Mouse (Mus musculus) ES-E14 (cell line): ENCODE results near the gene Trp53. TPM values are rescaled to one million over a fixed set of nuclear protein-coding genes. Genes with fewer than 3 reads are reported as not detected.
A peak's percentile ranks its signal among the peaks of the same experiment; 100 is the strongest.

Experiments used
- DNase-seq: peaks from one replicate; pipeline ENCODE4 v3.0.0-alpha.2; 2013; ENCODE audit warnings: low read depth, low spot score
- H3K27ac ChIP-seq: 2 replicates; pipeline ENCODE4 v1.5.1; 2012; ENCODE audit warnings: low read depth, mild to moderate bottlenecking, low read length, moderate library complexity, mixed read lengths; ENCODE audit not compliant: poor library complexity, insufficient read depth, severe bottlenecking
- H3K36me3 ChIP-seq: 2 replicates; pipeline ENCODE4 v1.6.1; 2012; ENCODE audit warnings: mild to moderate bottlenecking, low read length, moderate library complexity, mixed read lengths; ENCODE audit not compliant: control insufficient read depth, poor library complexity, insufficient read depth, severe bottlenecking
- H3K4me1 ChIP-seq, 2 experiments: fragments of 150-350 bp in 1 of 2; sonication (generic) in 1 of 2; 2 replicates each; pipeline ENCODE4 v1.6.1; 2012; ENCODE audit warnings: low read length in 2 of 2, mild to moderate bottlenecking in 1 of 2, mixed read lengths in 1 of 2; ENCODE audit not compliant: control insufficient read depth in 2 of 2, insufficient read depth in 2 of 2, poor library complexity in 1 of 2
- H3K4me3 ChIP-seq, 2 experiments: fragments of 150-350 bp in 1 of 2; sonication (generic) in 1 of 2; 2 replicates each; pipeline ENCODE4 v1.5.1; 2012; ENCODE audit warnings: low read length in 2 of 2, low read depth in 1 of 2, mild to moderate bottlenecking in 1 of 2, mixed read lengths in 1 of 2; ENCODE audit not compliant: insufficient read depth in 1 of 2, poor library complexity in 1 of 2, severe bottlenecking in 1 of 2
- H3K9ac ChIP-seq: 2 replicates; pipeline ENCODE4 v1.6.1; 2012; ENCODE audit warnings: low read depth, mild to moderate bottlenecking, low read length, mixed read lengths; ENCODE audit not compliant: poor library complexity, insufficient read depth, severe bottlenecking
- H3K9me3 ChIP-seq: fragments of 150-350 bp; sonication (generic); 2 replicates; pipeline ENCODE4 v1.6.1; 2012; ENCODE audit warnings: low read depth, mild to moderate bottlenecking, low read length; ENCODE audit not compliant: control insufficient read depth, insufficient read depth
- CHD2 ChIP-seq: IDR thresholded peaks from 2 replicates; pipeline ENCODE4 v1.6.1; 2014; ENCODE audit warnings: mild to moderate bottlenecking, low read depth, low read length, inconsistent platforms
- HCFC1 ChIP-seq: IDR thresholded peaks from 2 replicates; pipeline ENCODE4 v1.6.1; 2012; ENCODE audit warnings: low read length, inconsistent platforms, borderline replicate concordance; ENCODE audit not compliant: insufficient read depth
- MAFK ChIP-seq: IDR thresholded peaks from 2 replicates; pipeline ENCODE4 v1.6.1; 2014; ENCODE audit warnings: mild to moderate bottlenecking, low read depth, low read length, inconsistent platforms; ENCODE audit not compliant: insufficient read depth
- ZC3H11A ChIP-seq: IDR thresholded peaks from 2 replicates; pipeline ENCODE4 v1.6.1; 2012; ENCODE audit warnings: low read depth, mild to moderate bottlenecking, inconsistent platforms, low read length, borderline replicate concordance
- ZNF384 ChIP-seq: IDR thresholded peaks from 2 replicates; pipeline ENCODE4 v1.6.1; 2012; ENCODE audit warnings: low read depth, low read length, inconsistent platforms
- in situ Hi-C, 2 experiments: fragments of 600-800 bp; cut with MboI; formaldehyde crosslinking; loops; one replicate each; pipeline ENCODE4 v1.15.1; 2025; ENCODE audit warnings: low sequenced_read_pairs in 2 of 2, inconsistent platforms in 1 of 2; ENCODE audit not compliant: unreplicated experiment in 2 of 2
- total RNA-seq: library from RNA; depleted of rRNA; stranded (reverse); fragments of 300-350 nt; gene quantifications from 2 replicates; pipeline ENCODE4 v1.2.3, GENCODE M21; 2012

The Trp53 gene
- total RNA-seq, 1 experiment: 105 TPM

- no peak overlapping the region for H3K9ac ChIP-seq
- DNase-seq: no peak
- in situ Hi-C loops: no loop called here
- no peaks in the 10 kb centered on the region for H3K36me3 ChIP-seq
- H3K4me1 ChIP-seq: peaks cover 22 to 26% of the 10 kb centered on the region in 2 experiments
- TF ChIP-seq MAFK (no peak), ZNF384 (no peak), ZC3H11A (no peak), CHD2 (no peak), HCFC1 (no peak)
- no peak overlapping the region for H3K4me3 ChIP-seq
- no peaks in the 10 kb centered on the region for H3K9me3 ChIP-seq
- no peak overlapping the region for H3K27ac ChIP-seq
Observed at GRCm38 (mm10) chr11:69603516-69603915, 23.4 kb downstream of the Trp53 start.

GRCm38 (mm10) chr11:69604347-69604746, 24.2 kb downstream of the Trp53 start:
- H3K4me3 ChIP-seq: peak overlapping the region; percentile 69 to 91; a peak in 2 of 4 replicates
- no peaks in the 10 kb centered on the region for H3K9me3 ChIP-seq
- H3K4me1 ChIP-seq: peaks cover 17 to 26% of the 10 kb centered on the region in 2 experiments; a peak in 3 of 4 replicates
- no peak overlapping the region for H3K27ac ChIP-seq
- no peak overlapping the region for H3K9ac ChIP-seq
- in situ Hi-C loops: no loop called here
- H3K36me3 ChIP-seq: no peaks in the 10 kb centered on the region
- TF ChIP-seq ZNF384 (no peak), HCFC1 (no peak), MAFK (no peak), ZC3H11A (no peak), CHD2 (no peak)
- no peak for DNase-seq

- Histone ChIP-seq H3K9ac (peak overlapping the region; percentile 48), H3K4me1 (peaks cover 14 to 22% of the 10 kb centered on the region in 2 experiments; a peak in 3 of 4 replicates), H3K27ac (no peak overlapping the region), H3K4me3 (peak overlapping the region; percentile 69 to 91), H3K9me3 (no peaks in the 10 kb centered on the region), H3K36me3 (no peaks in the 10 kb centered on the region)
- TF ChIP-seq CHD2 (no peak), HCFC1 (no peak), MAFK (no peak), ZNF384 (no peak), ZC3H11A (no peak)
- DNase-seq: no peak
- in situ Hi-C loops: no loop called here
Observed at GRCm38 (mm10) chr11:69604795-69605664, 24.9 kb downstream of the Trp53 start.

GRCm38 (mm10) chr11:69605726-69606490, 25.7 kb downstream of the Trp53 start, which contains the start of gene Atp1b2:
Gene Atp1b2 (minus strand): TSS chr11:69605942.
- Histone ChIP-seq H3K9ac (peak within 1 kb of the TSS; percentile 48), H3K27ac (no peak within 1 kb of the TSS), H3K4me3 (peak within 1 kb of the TSS; percentile 69 to 91), H3K36me3 (no peaks in the 10 kb centered on the region), H3K4me1 (peaks cover 9 to 15% of the 10 kb centered on the region in 2 experiments; a peak in 3 of 4 replicates), H3K9me3 (no peaks in the 10 kb centered on the region)
- in situ Hi-C loops: no loop called here
- peak; percentile 99 for TF ChIP-seq ZNF384
- no peak for TF ChIP-seq MAFK
- peak; percentile 66; the same call in 1 of the 2 replicates for TF ChIP-seq HCFC1
- DNase-seq: peak; percentile 76
